Comparison of ENCODE assay signal across 14 mouse cellular contexts in genomic region chr19:44734116-44734515, GRCm38 (mm10). TPM values are rescaled to one million over a fixed set of nuclear protein-coding genes. Genes with fewer than 3 reads are reported as not detected.
A peak's percentile ranks its signal among the peaks of the same experiment; 100 is the strongest.
DNase-seq lines count a peak whose midpoint lies in the region; ATAC-seq and TF ChIP-seq lines count a peak whose summit lies in the region.
"Had no signal": no experiment of that assay in that cellular context is flagged by ENCODE, and none has a peak within 500 bp of the region (broad histone marks: within the 10 kb centered on the region; RNA-seq: fewer than 3 reads in every experiment).

No protein-coding gene starts in this region.

- peaks cover 95% of the 10 kb centered on the region for H3K27me3 ChIP-seq in heart, embryonic 15.5 days
- peaks cover 96% of the 10 kb centered on the region for H3K27me3 ChIP-seq in embryonic facial prominence, embryonic 13.5 days
- H3K27me3 ChIP-seq in hindbrain, embryonic 14.5 days (ENCODE audit: control insufficient read depth, insufficient read depth, low read length), result peaks cover 96% of the 10 kb centered on the region
- peaks cover 77% of the 10 kb centered on the region for H3K27me3 ChIP-seq in midbrain, postnatal 0 days (ENCODE audit: insufficient read depth, low read length)

- no peak overlapping the region for H3K4me2 ChIP-seq in heart, embryonic 15.5 days
- no peak overlapping the region; the same call in 1 of the 2 replicates for H3K4me2 ChIP-seq in embryonic facial prominence, embryonic 13.5 days
- H3K4me2 ChIP-seq in hindbrain, embryonic 14.5 days (replicated peaks), result peak overlapping the region; percentile 49
- peak overlapping the region; percentile 52 for H3K4me2 ChIP-seq in midbrain, postnatal 0 days (ENCODE audit: low read depth, low read length, poor library complexity, severe bottlenecking)

- H3K9me3 ChIP-seq in heart, embryonic 15.5 days (replicated peaks), result no peaks in the 10 kb centered on the region
- no peaks in the 10 kb centered on the region for H3K9me3 ChIP-seq in embryonic facial prominence, embryonic 13.5 days
- H3K9me3 ChIP-seq in hindbrain, embryonic 14.5 days (ENCODE audit: control insufficient read depth, low read length), result no peaks in the 10 kb centered on the region
- no peaks in the 10 kb centered on the region for H3K9me3 ChIP-seq in midbrain, postnatal 0 days (ENCODE audit: low read length)

- H3K4me3 ChIP-seq in heart, embryonic 15.5 days, result peak overlapping the region; percentile 28; the same call in 1 of the 2 replicates
- H3K4me3 ChIP-seq in embryonic facial prominence, embryonic 13.5 days, result 0 out of 2 replicates have a peak overlapping the region, but pooled peaks have one; percentile 15
- peak overlapping the region; percentile 20 for H3K4me3 ChIP-seq in hindbrain, embryonic 14.5 days (replicated peaks; ENCODE audit: low read length)
- peak overlapping the region; percentile 30; the same call in 1 of the 2 replicates for H3K4me3 ChIP-seq in midbrain, postnatal 0 days (ENCODE audit: low read depth, low read length)
- H3K4me3 ChIP-seq: erythroblast, embryonic 14.5 days had no signal

- no peak for TF ChIP-seq CTCF in midbrain, postnatal 0 days (IDR thresholded peaks at IDR 0.05)

- H3K27ac ChIP-seq in heart, embryonic 15.5 days, result no peak overlapping the region
- H3K27ac ChIP-seq in embryonic facial prominence, embryonic 13.5 days, result no peak overlapping the region
- no peak overlapping the region for H3K27ac ChIP-seq in hindbrain, embryonic 14.5 days
- H3K27ac ChIP-seq in midbrain, postnatal 0 days (ENCODE audit: low read depth, low read length), result no peak overlapping the region

- no peak for ATAC-seq in heart, embryonic 15.5 days (replicated peaks; ENCODE audit: insufficient number of reproducible peaks, insufficient read depth, low FRiP score, low read depth)
- ATAC-seq in embryonic facial prominence, embryonic 13.5 days (ENCODE audit: insufficient number of reproducible peaks, insufficient read depth, low FRiP score, low TSS enrichment, low read depth), result no peak
- no peak for ATAC-seq in hindbrain, embryonic 14.5 days (ENCODE audit: low FRiP score)
- ATAC-seq in midbrain, postnatal 0 days (ENCODE audit: low FRiP score), result no peak
- ATAC-seq in megakaryocyte-erythroid progenitor cell, adult 5-6 weeks (replicated peaks; ENCODE audit: low FRiP score, low TSS enrichment, poor library complexity, severe bottlenecking), result no peak

- H3K36me3 ChIP-seq in heart, embryonic 15.5 days, result no peaks in the 10 kb centered on the region
- no peaks in the 10 kb centered on the region for H3K36me3 ChIP-seq in embryonic facial prominence, embryonic 13.5 days
- H3K36me3 ChIP-seq in hindbrain, embryonic 14.5 days (replicated peaks; ENCODE audit: control insufficient read depth, insufficient read depth), result no peaks in the 10 kb centered on the region
- no peaks in the 10 kb centered on the region for H3K36me3 ChIP-seq in midbrain, postnatal 0 days (ENCODE audit: insufficient read depth, low read length)

- peaks cover 10% of the 10 kb centered on the region for H3K4me1 ChIP-seq in heart, embryonic 15.5 days (replicated peaks)
- peaks cover 6% of the 10 kb centered on the region; the same call in 1 of the 2 replicates for H3K4me1 ChIP-seq in embryonic facial prominence, embryonic 13.5 days
- H3K4me1 ChIP-seq in hindbrain, embryonic 14.5 days (replicated peaks; ENCODE audit: control insufficient read depth, insufficient read depth, low read length), result peaks cover 5% of the 10 kb centered on the region; the same call in 1 of the 2 replicates
- no peaks in the 10 kb centered on the region for H3K4me1 ChIP-seq in midbrain, postnatal 0 days (ENCODE audit: insufficient read depth, low read length)

- under 1% methylated on average over 21 of the region's 21 CpGs for WGBS in heart, embryonic 15.5 days
- WGBS in embryonic facial prominence, embryonic 13.5 days, result 2% methylated on average over 21 of the region's 21 CpGs
- WGBS in hindbrain, embryonic 14.5 days, result 3% methylated on average over 20 of the region's 21 CpGs
- under 1% methylated on average over 21 of the region's 21 CpGs for WGBS in midbrain, postnatal 0 days

- no peak for DNase-seq in heart, postnatal 4 days
- DNase-seq in hindbrain, embryonic 14.5 days (ENCODE audit: low spot score), result no peak
- DNase-seq in midbrain, postnatal 0 days (ENCODE audit: low spot score), result no peak
- DNase-seq in thymus, postnatal 36 days, result no peak
- no peak for DNase-seq in thymus, postnatal 0 days (ENCODE audit: low spot score)
- DNase-seq: cerebellum, adult 9-11 months; heart, adult 11 months; liver; right cerebral cortex, postnatal 14 days had no signal

- H3K9ac ChIP-seq in heart, embryonic 15.5 days, result no peak overlapping the region
- no peak overlapping the region for H3K9ac ChIP-seq in embryonic facial prominence, embryonic 13.5 days
- no peak overlapping the region; the same call in 1 of the 2 replicates for H3K9ac ChIP-seq in hindbrain, embryonic 14.5 days
- no peak overlapping the region for H3K9ac ChIP-seq in midbrain, postnatal 0 days (replicated peaks; ENCODE audit: low read length, poor library complexity, severe bottlenecking)

RNA-seq across cellular contexts. Expression of gene Pax2, which starts 21.7 kb away (rescaled TPM):
- polyA plus RNA-seq in heart, embryonic 15.5 days (2015; fragmentation: Nextera tagmentation; extraction: Ambion mirVana), result not detected in 2 replicates
- total RNA-seq in heart, postnatal 4 days (2021), result not detected
- 0.22 TPM in 1 of 2 replicates, not detected in the other for polyA plus RNA-seq in embryonic facial prominence, embryonic 13.5 days (2015; fragmentation: Nextera tagmentation; extraction: Ambion mirVana)
- 18.7 and 22.1 TPM in 2 replicates for polyA plus RNA-seq in hindbrain, embryonic 14.5 days (2014; fragmentation: Nextera tagmentation; extraction: Ambion mirVana)
- 0.28 and 0.77 TPM in 2 replicates for total RNA-seq in midbrain, postnatal 0 days (2014; rRNA removed)
- polyA plus RNA-seq in midbrain, postnatal 0 days (2015; fragmentation: Nextera tagmentation; extraction: Ambion mirVana), result 0.19 and 0.21 TPM in 2 replicates
- total RNA-seq in megakaryocyte-erythroid progenitor cell, adult 5-6 weeks (2014; fragmentation: Nextera tagmentation), result not detected in 2 replicates
- total RNA-seq in megakaryocyte-erythroid progenitor cell, adult 5-6 weeks (2017), result not detected in 2 replicates
- polyA plus RNA-seq in thymus, postnatal 0 days (2015; fragmentation: Nextera tagmentation; extraction: Ambion mirVana), result 0.04 TPM in 1 of 2 replicates, not detected in the other
- polyA plus RNA-seq: erythroblast, embryonic 14.5 days; stomach, embryonic 14.5 days had no signal

Comparison
In these comparisons a context has a peak if more than half of its experiments do, and no peak if none do; other contexts are left out.
1. H3K4me2 ChIP-seq: peak in hindbrain, embryonic 14.5 days (single experiment) and midbrain, postnatal 0 days (single experiment); none in heart, embryonic 15.5 days (single experiment) and embryonic facial prominence, embryonic 13.5 days (single experiment).
2. RNA of gene Pax2, which starts 21.7 kb away (polyA plus RNA-seq): 18.7 to 22.1 TPM in hindbrain, embryonic 14.5 days; 0.22 TPM in embryonic facial prominence, embryonic 13.5 days, 0.19 to 0.21 TPM in midbrain, postnatal 0 days, 0.04 TPM in thymus, postnatal 0 days and not detected in heart, embryonic 15.5 days; every median in the first group is over 10 times any median in the second.
3. Peak in every context shown above with its lines, with median percentiles within 50 percentile points of each other: H3K4me3 ChIP-seq.